Mouse (Mus musculus): ENCODE data around the gene Vsir.

The Vsir gene

GRCm38 (mm10) chr10:60354003-60354325 is 7.3 kb downstream of the Vsir start:
- DNase-seq: no peak

GRCm38 (mm10) chr10:60354881-60355677 is 8.4 kb downstream of the Vsir start:
- DNase-seq: no peak

- no peak for DNase-seq
These were observed 10.8 kb downstream of the Vsir start for GRCm38 (mm10) chr10:60357441-60357840.

GRCm38 (mm10) chr10:60357901-60358300 is 11.2 kb downstream of the Vsir start:
- DNase-seq: no peak

GRCm38 (mm10) chr10:60358776-60359175 is 12.1 kb downstream of the Vsir start:
- DNase-seq: no peak

GRCm38 (mm10) chr10:60361615-60362309 is 15.1 kb downstream of the Vsir start:
- DNase-seq: no peak

GRCm38 (mm10) chr10:60362310-60362628 is 15.6 kb downstream of the Vsir start:
- DNase-seq: no peak

GRCm38 (mm10) chr10:60363426-60363825 is 16.8 kb downstream of the Vsir start:
- no peak for DNase-seq

- no peak for DNase-seq
These were observed 20.5 kb downstream of the Vsir start for GRCm38 (mm10) chr10:60367145-60367544.

- no peak for DNase-seq
These were observed 21.3 kb downstream of the Vsir start for GRCm38 (mm10) chr10:60367904-60368303.

- no peak for DNase-seq
These were observed 22.8 kb downstream of the Vsir start for GRCm38 (mm10) chr10:60369405-60369804.

GRCm38 (mm10) chr10:60370098-60370497 is 23.4 kb downstream of the Vsir start:
- peak; percentile 57 for DNase-seq

GRCm38 (mm10) chr10:60370601-60371061 is 24.0 kb downstream of the Vsir start:
- no peak for DNase-seq

- no peak for DNase-seq
These were observed 25.1 kb downstream of the Vsir start for GRCm38 (mm10) chr10:60371596-60372386.

GRCm38 (mm10) chr10:60373543-60373936 is 26.9 kb downstream of the Vsir start:
- no peak for DNase-seq

- no peak for DNase-seq
These were observed 27.4 kb downstream of the Vsir start for GRCm38 (mm10) chr10:60373937-60374578.

- DNase-seq: no peak
These were observed 30.1 kb downstream of the Vsir start for GRCm38 (mm10) chr10:60376704-60377103.

- DNase-seq: no peak
These were observed 32.8 kb downstream of the Vsir start for GRCm38 (mm10) chr10:60379419-60379957.

GRCm38 (mm10) chr10:60380229-60380628 is 33.6 kb downstream of the Vsir start:
- no peak for DNase-seq

GRCm38 (mm10) chr10:60381142-60381925 is 34.7 kb downstream of the Vsir start:
- no peak for DNase-seq

- DNase-seq: no peak
These were observed 41.7 kb downstream of the Vsir start for GRCm38 (mm10) chr10:60388332-60388731.

GRCm38 (mm10) chr10:60389447-60389865 is 42.8 kb downstream of the Vsir start:
- no peak for DNase-seq

Data from cerebellum, adult 11-12 months (tissue).